8 mouse cellular contexts compared by ENCODE assay signal in the genomic region with DNA sequence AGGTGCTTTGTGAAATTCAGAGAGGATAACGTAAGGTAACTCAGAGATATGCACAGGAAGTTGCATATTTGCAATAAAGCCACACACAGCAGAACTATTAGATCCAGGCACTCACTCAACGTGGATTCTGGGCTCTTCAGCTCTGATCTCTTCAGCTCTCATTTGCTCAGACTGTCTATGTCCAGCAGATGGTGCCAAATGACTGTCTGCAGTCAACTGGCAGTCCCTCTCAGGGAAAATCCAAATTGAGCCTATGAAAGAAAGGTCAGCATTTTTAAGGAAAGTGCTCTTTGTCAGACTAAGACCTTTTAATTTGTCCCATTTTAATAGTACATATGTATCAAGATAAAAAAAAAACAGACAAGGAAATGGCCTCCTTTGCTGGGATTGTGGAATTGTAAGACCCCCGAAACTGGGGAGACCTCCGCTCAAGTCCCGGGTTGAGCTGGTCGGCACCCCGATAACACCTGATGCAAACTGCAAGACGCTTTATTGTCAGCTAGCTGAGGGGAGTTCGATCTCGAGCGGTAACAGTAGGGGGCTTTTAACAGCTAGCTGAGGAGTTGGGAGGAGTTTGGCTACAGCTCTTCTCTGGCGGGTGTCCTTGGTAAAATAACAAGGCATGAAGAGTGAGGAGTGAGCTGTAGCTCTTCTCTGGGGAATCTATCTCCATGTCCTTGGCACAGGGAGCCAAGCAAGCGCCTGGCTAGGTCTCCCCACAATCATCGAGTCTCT. TPM values are rescaled to one million over a fixed set of nuclear protein-coding genes. Genes with fewer than 3 reads are reported as not detected.
A peak's percentile ranks its signal among the peaks of the same experiment; 100 is the strongest.
DNase-seq lines count a peak whose midpoint lies in the region; ATAC-seq and TF ChIP-seq lines count a peak whose summit lies in the region.

No protein-coding gene starts in this region.

- H3K9ac ChIP-seq in heart, embryonic 12.5 days = peak overlapping the region; percentile 62; the same call in 1 of the 2 replicates

- TF ChIP-seq POLR2A in small intestine, adult 2 months (IDR thresholded peaks at IDR 0.05; ENCODE audit: low read depth, low read length) = no peak

- peak overlapping the region; percentile 76 for H3K4me2 ChIP-seq in heart, embryonic 12.5 days

- H3K36me3 ChIP-seq in heart, embryonic 12.5 days = no peaks in the 10 kb centered on the region
- no peaks in the 10 kb centered on the region for H3K36me3 ChIP-seq in small intestine, adult 2 months (ENCODE audit: control insufficient read depth, insufficient read depth, low read length)

- 5% methylated on average over 14 of the region's 14 CpGs for WGBS in heart, embryonic 12.5 days
- WGBS in small intestine, adult 2 months = 31% methylated on average over 14 of the region's 14 CpGs

- peak; percentile 30; the same call in 1 of the 2 replicates for TF ChIP-seq CTCF in small intestine, adult 2 months (IDR thresholded peaks at IDR 0.05; ENCODE audit: extremely low read depth, insufficient read length, insufficient replicate concordance, low read depth, low read length)

- H3K4me1 ChIP-seq in heart, embryonic 12.5 days (replicated peaks) = no peaks in the 10 kb centered on the region
- H3K4me1 ChIP-seq in small intestine, adult 2 months (ENCODE audit: control insufficient read depth, insufficient read depth, insufficient read length, low read length) = peaks cover 10% of the 10 kb centered on the region; the same call in 1 of the 2 replicates

- H3K27me3 ChIP-seq in heart, embryonic 12.5 days (replicated peaks) = no peaks in the 10 kb centered on the region
- H3K27me3 ChIP-seq in small intestine, adult 2 months (ENCODE audit: control insufficient read depth, insufficient read depth, low read length) = no peaks in the 10 kb centered on the region

- DNase-seq in cerebellum, adult 11-12 months = no peak
- peak; percentile 40 for DNase-seq in WW6 (ENCODE audit: low read depth, low spot score)
- DNase-seq in embryo, embryonic 10.5 days (ENCODE audit: low spot score) = peak; percentile 86
- peak; percentile 58 for DNase-seq in kidney, postnatal 14 days
- peak; percentile 46 for DNase-seq in lung, postnatal 36 days

- peak overlapping the region; percentile 42 for H3K4me3 ChIP-seq in heart, embryonic 12.5 days
- no peak overlapping the region for H3K4me3 ChIP-seq in small intestine, adult 2 months (ENCODE audit: low read depth, low read length)

- H3K9me3 ChIP-seq in heart, embryonic 12.5 days (replicated peaks) = 0 out of 2 replicates have a peak, but pooled peaks cover 2% of the 10 kb centered on the region

- peak; percentile 66; the same call in 1 of the 2 replicates for ATAC-seq in cerebellum, adult (ENCODE audit: insufficient number of reproducible peaks, low FRiP score, low TSS enrichment)
- no peak; the same call in 1 of the 2 replicates for ATAC-seq in heart, embryonic 12.5 days (ENCODE audit: insufficient number of reproducible peaks, low FRiP score)

- H3K27ac ChIP-seq in heart, embryonic 12.5 days (ENCODE audit: poor library complexity, severe bottlenecking) = no peak overlapping the region
- no peak overlapping the region for H3K27ac ChIP-seq in small intestine, adult 2 months (ENCODE audit: insufficient read depth, low read depth, low read length)

RNA-seq across cellular contexts. Expression of gene Optn, which starts 16.4 kb away (rescaled TPM):
- polyA plus RNA-seq in heart, embryonic 12.5 days (2016; fragmentation: Nextera tagmentation; extraction: Ambion mirVana) = 17.1 and 17.5 TPM in 2 replicates
- polyA plus RNA-seq in small intestine, adult 2 months (2012; rRNA removed) = 21.3 and 51.5 TPM in 2 replicates

RNA-seq across cellular contexts. Expression of gene Ccdc3, which starts 57.4 kb away (rescaled TPM):
- polyA plus RNA-seq in heart, embryonic 12.5 days (2016; fragmentation: Nextera tagmentation; extraction: Ambion mirVana) = 14.2 and 16.2 TPM in 2 replicates
- 6.2 and 7.9 TPM in 2 replicates for polyA plus RNA-seq in small intestine, adult 2 months (2012; rRNA removed)
